Mouse (Mus musculus): ENCODE measurements around the gene Adamts10. TPM values are rescaled to one million over a fixed set of nuclear protein-coding genes. Genes with fewer than 3 reads are reported as not detected.

The Adamts10 gene
- polyA plus RNA-seq, 1 experiment from 2014 or later: 79.8 TPM

GRCm38 (mm10) chr17:33549212-33549611 is 25.2 kb downstream of the Adamts10 start:
- no peak overlapping the region for H3K4me3 ChIP-seq (ENCODE audit: low read depth, low read length)
- TF ChIP-seq EP300 (IDR thresholded peaks at IDR 0.05) (no peak), CTCF (IDR thresholded peaks at IDR 0.05) (no peak)
- ATAC-seq (no peak), DNase-seq (ENCODE audit: low spot score) (no peak)
- no peaks in the 10 kb centered on the region for H3K27me3 ChIP-seq (replicated peaks; ENCODE audit: insufficient read depth, low read length)
- no peak overlapping the region for H3K9ac ChIP-seq (replicated peaks; ENCODE audit: low read depth)
- H3K9me3 ChIP-seq (ENCODE audit: low read length): no peaks in the 10 kb centered on the region
- H3K27ac ChIP-seq (ENCODE audit: low read length): no peak overlapping the region
- no peak overlapping the region for H3K4me2 ChIP-seq (replicated peaks; ENCODE audit: low read depth, low read length)
- H3K4me1 ChIP-seq (ENCODE audit: insufficient read depth, low read depth, low read length): no peaks in the 10 kb centered on the region
- 86% methylated on average over 6 of the region's 6 CpGs for WGBS
- H3K36me3 ChIP-seq (ENCODE audit: insufficient read depth, low read length): peaks cover 25% of the 10 kb centered on the region

GRCm38 (mm10) chr17:33550388-33550787 is 26.4 kb downstream of the Adamts10 start:
- WGBS: 63% methylated on average over 10 of the region's 10 CpGs
- no peak overlapping the region for H3K27ac ChIP-seq (ENCODE audit: low read length)
- H3K4me2 ChIP-seq (replicated peaks; ENCODE audit: low read depth, low read length): no peak overlapping the region
- DNase-seq (ENCODE audit: low spot score) (no peak), ATAC-seq (0 out of 2 replicates have a peak, but pooled peaks have one; percentile 14)
- no peaks in the 10 kb centered on the region for H3K27me3 ChIP-seq (replicated peaks; ENCODE audit: insufficient read depth, low read length)
- TF ChIP-seq CTCF (IDR thresholded peaks at IDR 0.05): no peak
- no peak for TF ChIP-seq EP300 (IDR thresholded peaks at IDR 0.05)
- no peak overlapping the region for H3K4me3 ChIP-seq (ENCODE audit: low read depth, low read length)
- H3K9me3 ChIP-seq (ENCODE audit: low read length): no peaks in the 10 kb centered on the region
- peaks cover 20% of the 10 kb centered on the region for H3K36me3 ChIP-seq (ENCODE audit: insufficient read depth, low read length)
- no peaks in the 10 kb centered on the region for H3K4me1 ChIP-seq (ENCODE audit: insufficient read depth, low read depth, low read length)
- no peak overlapping the region for H3K9ac ChIP-seq (replicated peaks; ENCODE audit: low read depth)

GRCm38 (mm10) chr17:33552113-33552512 is 28.1 kb downstream of the Adamts10 start:
- WGBS: 83% methylated on average over 4 of the region's 4 CpGs
- ATAC-seq (no peak), DNase-seq (ENCODE audit: low spot score) (no peak)

GRCm38 (mm10) chr17:33552964-33553363 is 29.0 kb downstream of the Adamts10 start:
- ATAC-seq (peak; percentile 18), DNase-seq (ENCODE audit: low spot score) (peak; percentile 55)
- Histone ChIP-seq H3K27ac (ENCODE audit: low read length) (no peak overlapping the region), H3K27me3 (replicated peaks; ENCODE audit: insufficient read depth, low read length) (no peaks in the 10 kb centered on the region), H3K36me3 (ENCODE audit: insufficient read depth, low read length) (peaks cover 20% of the 10 kb centered on the region), H3K4me2 (replicated peaks; ENCODE audit: low read depth, low read length) (no peak overlapping the region), H3K4me1 (ENCODE audit: insufficient read depth, low read depth, low read length) (no peaks in the 10 kb centered on the region), H3K9me3 (ENCODE audit: low read length) (no peaks in the 10 kb centered on the region), H3K4me3 (ENCODE audit: low read depth, low read length) (no peak overlapping the region), H3K9ac (replicated peaks; ENCODE audit: low read depth) (no peak overlapping the region)
- 60% methylated on average over 4 of the region's 4 CpGs for WGBS
- TF ChIP-seq CTCF (IDR thresholded peaks at IDR 0.05): peak; percentile 82
- TF ChIP-seq EP300 (IDR thresholded peaks at IDR 0.05): no peak

More at GRCm38 (mm10) chr17:33552113-33552512, 28.1 kb downstream of the Adamts10 start:
- H3K4me3 ChIP-seq (ENCODE audit: low read depth, low read length): no peak overlapping the region
- H3K4me1 ChIP-seq (ENCODE audit: insufficient read depth, low read depth, low read length): no peaks in the 10 kb centered on the region
- H3K4me2 ChIP-seq (replicated peaks; ENCODE audit: low read depth, low read length): no peak overlapping the region
- TF ChIP-seq CTCF (IDR thresholded peaks at IDR 0.05): no peak
- no peak for TF ChIP-seq EP300 (IDR thresholded peaks at IDR 0.05)
- peaks cover 20% of the 10 kb centered on the region for H3K36me3 ChIP-seq (ENCODE audit: insufficient read depth, low read length)
- no peaks in the 10 kb centered on the region for H3K9me3 ChIP-seq (ENCODE audit: low read length)
- H3K9ac ChIP-seq (replicated peaks; ENCODE audit: low read depth): no peak overlapping the region
- no peak overlapping the region for H3K27ac ChIP-seq (ENCODE audit: low read length)
- no peaks in the 10 kb centered on the region for H3K27me3 ChIP-seq (replicated peaks; ENCODE audit: insufficient read depth, low read length)

GRCm38 (mm10) chr17:33554536-33554935 is 30.5 kb downstream of the Adamts10 start:
- WGBS: 86% methylated on average over 1 of the region's 1 CpGs
- TF ChIP-seq CTCF (IDR thresholded peaks at IDR 0.05) (no peak), EP300 (IDR thresholded peaks at IDR 0.05) (no peak)
- Histone ChIP-seq H3K27ac (ENCODE audit: low read length) (no peak overlapping the region), H3K27me3 (replicated peaks; ENCODE audit: insufficient read depth, low read length) (no peaks in the 10 kb centered on the region), H3K4me2 (replicated peaks; ENCODE audit: low read depth, low read length) (no peak overlapping the region), H3K4me3 (ENCODE audit: low read depth, low read length) (no peak overlapping the region), H3K4me1 (ENCODE audit: insufficient read depth, low read depth, low read length) (no peaks in the 10 kb centered on the region), H3K36me3 (ENCODE audit: insufficient read depth, low read length) (peaks cover 15% of the 10 kb centered on the region; the same call in 1 of the 2 replicates), H3K9me3 (ENCODE audit: low read length) (no peaks in the 10 kb centered on the region), H3K9ac (replicated peaks; ENCODE audit: low read depth) (no peak overlapping the region)
- DNase-seq (ENCODE audit: low spot score): no peak
- no peak for ATAC-seq

GRCm38 (mm10) chr17:33555223-33555855 is 31.3 kb downstream of the Adamts10 start, which contains the start of gene Myo1f:
TSS of gene Myo1f (plus strand) at chr17:33555707.
- WGBS: 39% methylated on average over 6 of the region's 6 CpGs
- no peaks in the 10 kb centered on the region for H3K9me3 ChIP-seq (ENCODE audit: low read length)
- peak; percentile 50 for DNase-seq (ENCODE audit: low spot score)
- H3K4me1 ChIP-seq (ENCODE audit: insufficient read depth, low read depth, low read length): no peaks in the 10 kb centered on the region
- no peak within 1 kb of the TSS for H3K4me2 ChIP-seq (replicated peaks; ENCODE audit: low read depth, low read length)
- no peak within 1 kb of the TSS for H3K27ac ChIP-seq (ENCODE audit: low read length)
- no peaks in the 10 kb centered on the region for H3K27me3 ChIP-seq (replicated peaks; ENCODE audit: insufficient read depth, low read length)
- ATAC-seq: peak; percentile 40
- H3K4me3 ChIP-seq (ENCODE audit: low read depth, low read length): 0 out of 2 replicates have a peak within 1 kb of the TSS, but pooled peaks have one; percentile 6
- 0 out of 2 replicates have a peak, but pooled peaks cover 14% of the 10 kb centered on the region for H3K36me3 ChIP-seq (ENCODE audit: insufficient read depth, low read length)
- TF ChIP-seq CTCF (IDR thresholded peaks at IDR 0.05) (no peak), EP300 (IDR thresholded peaks at IDR 0.05) (no peak)
- H3K9ac ChIP-seq (replicated peaks; ENCODE audit: low read depth): no peak within 1 kb of the TSS
